Comparison of ENCODE assay signal across 8 mouse cellular contexts in genomic region chr8:103913927-103914640, GRCm38 (mm10).
DNase-seq lines count a peak whose midpoint lies in the region; ATAC-seq and TF ChIP-seq lines count a peak whose summit lies in the region.

No protein-coding gene starts in this region.

- no peak overlapping the region for H3K27ac ChIP-seq in liver, embryonic 11.5 days (ENCODE audit: low read depth, low read length)
- no peak overlapping the region for H3K27ac ChIP-seq in hindbrain, embryonic 11.5 days (ENCODE audit: low read depth, low read length)
- H3K27ac ChIP-seq in thymus, adult 2 months (ENCODE audit: control insufficient read depth, insufficient read depth, low read length), result no peak overlapping the region

- no peak for TF ChIP-seq POLR2A in thymus, adult 2 months (IDR thresholded peaks at IDR 0.05; ENCODE audit: control insufficient read depth, extremely low read depth, insufficient read depth, low read length, poor library complexity)

- no peak for ATAC-seq in liver, embryonic 11.5 days (replicated peaks; ENCODE audit: low FRiP score)
- ATAC-seq in hindbrain, embryonic 11.5 days (ENCODE audit: low FRiP score), result peak; percentile 57

- peak; percentile 22 for DNase-seq in liver
- DNase-seq in liver, embryonic 11.5 days (ENCODE audit: low spot score), result no peak
- DNase-seq in embryo, embryonic 9.5 days (ENCODE audit: extremely low spot score), result peak; percentile 38
- peak; percentile 42 for DNase-seq in hindbrain, embryonic 11.5 days (ENCODE audit: low spot score)
- peak; percentile 28 to 62 for DNase-seq in left cerebral cortex, postnatal 25 days (ENCODE audit: low spot score in 2 of 2)
- DNase-seq in neural tube, embryonic 10.5 days (ENCODE audit: extremely low spot score, low spot score), result peak; percentile 29
- DNase-seq in thymus, adult 2 months, result no peak
- no peak for DNase-seq in urinary bladder, postnatal 25 days (ENCODE audit: low spot score)

- no peaks in the 10 kb centered on the region for H3K27me3 ChIP-seq in liver, embryonic 11.5 days (replicated peaks; ENCODE audit: control insufficient read depth, insufficient read depth, low read length)
- no peaks in the 10 kb centered on the region for H3K27me3 ChIP-seq in hindbrain, embryonic 11.5 days (ENCODE audit: control insufficient read depth, insufficient read depth, low read length)
- no peaks in the 10 kb centered on the region for H3K27me3 ChIP-seq in thymus, adult 2 months (ENCODE audit: control insufficient read depth, insufficient read depth, low read length)

- H3K4me1 ChIP-seq in liver, embryonic 11.5 days (replicated peaks; ENCODE audit: control insufficient read depth, insufficient read depth, low read length), result no peaks in the 10 kb centered on the region
- no peaks in the 10 kb centered on the region for H3K4me1 ChIP-seq in hindbrain, embryonic 11.5 days (replicated peaks; ENCODE audit: control insufficient read depth, insufficient read depth, low read length)
- H3K4me1 ChIP-seq in thymus, adult 2 months (replicated peaks; ENCODE audit: control insufficient read depth, insufficient read depth, low read length), result no peaks in the 10 kb centered on the region

- no peaks in the 10 kb centered on the region for H3K36me3 ChIP-seq in liver, embryonic 11.5 days (ENCODE audit: control insufficient read depth, insufficient read depth, low read length)
- no peaks in the 10 kb centered on the region for H3K36me3 ChIP-seq in hindbrain, embryonic 11.5 days (ENCODE audit: control insufficient read depth, insufficient read depth, low read length)
- H3K36me3 ChIP-seq in thymus, adult 2 months (ENCODE audit: control insufficient read depth, insufficient read depth, low read length), result no peaks in the 10 kb centered on the region

- no peak overlapping the region for H3K4me2 ChIP-seq in liver, embryonic 11.5 days
- no peak overlapping the region for H3K4me2 ChIP-seq in hindbrain, embryonic 11.5 days (replicated peaks; ENCODE audit: low read depth, low read length)

- H3K4me3 ChIP-seq in liver, embryonic 11.5 days (ENCODE audit: low read depth, low read length), result no peak overlapping the region
- no peak overlapping the region for H3K4me3 ChIP-seq in hindbrain, embryonic 11.5 days (ENCODE audit: low read depth, low read length)
- H3K4me3 ChIP-seq in thymus, adult 2 months (ENCODE audit: control insufficient read depth, insufficient read depth, low read length), result no peak overlapping the region

- no peak for TF ChIP-seq CTCF in thymus, adult 2 months (IDR thresholded peaks at IDR 0.05; ENCODE audit: borderline replicate concordance, control insufficient read depth, extremely low read depth, insufficient read depth, low read length, poor library complexity)

- H3K9ac ChIP-seq in liver, embryonic 11.5 days (ENCODE audit: low read depth, low read length), result no peak overlapping the region
- H3K9ac ChIP-seq in hindbrain, embryonic 11.5 days (ENCODE audit: low read depth, low read length), result no peak overlapping the region

- no peaks in the 10 kb centered on the region for H3K9me3 ChIP-seq in liver, embryonic 11.5 days (ENCODE audit: control insufficient read depth, low read length)
- H3K9me3 ChIP-seq in hindbrain, embryonic 11.5 days (ENCODE audit: control insufficient read depth, low read length), result no peaks in the 10 kb centered on the region

- WGBS in liver, embryonic 11.5 days, result 48% methylated on average over 6 of the region's 6 CpGs
- 46% methylated on average over 6 of the region's 6 CpGs for WGBS in hindbrain, embryonic 11.5 days
- WGBS in thymus, adult 2 months, result 63% methylated on average over 6 of the region's 6 CpGs

- intact Hi-C loops in left cerebral cortex, postnatal 25 days (cut with DNase I), result no loop called here

Comparison
In these comparisons a context has a peak if more than half of its experiments do, and no peak if none do; other contexts are left out.
1. DNase-seq: peak in liver (single experiment), embryo, embryonic 9.5 days (single experiment), hindbrain, embryonic 11.5 days (single experiment), left cerebral cortex, postnatal 25 days (2 of 2) and neural tube, embryonic 10.5 days (single experiment); none in liver, embryonic 11.5 days (single experiment), thymus, adult 2 months (single experiment) and urinary bladder, postnatal 25 days (single experiment).